ENCODE assay signal across 30 mouse cellular contexts in the genomic region with DNA sequence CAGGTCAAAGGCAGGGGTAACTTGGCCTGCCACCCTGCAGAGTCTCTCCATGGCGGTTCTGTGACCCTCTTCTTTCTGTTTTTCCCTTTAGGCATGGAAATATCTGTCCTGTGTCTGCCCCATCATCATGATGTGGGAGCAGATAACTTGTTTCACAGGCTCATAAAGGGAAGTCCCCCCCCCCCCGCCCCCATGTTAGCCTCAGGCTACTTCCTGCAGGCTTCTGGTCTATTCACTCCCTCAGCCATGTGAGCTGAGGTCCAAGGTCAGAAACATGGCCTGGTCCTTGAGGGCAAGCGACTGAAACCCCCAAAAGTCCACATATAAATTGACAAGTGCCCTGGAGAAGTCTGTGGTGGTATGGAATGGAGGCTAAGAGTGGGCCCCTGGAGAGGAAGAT. TPM values are rescaled to one million over a fixed set of nuclear protein-coding genes. Genes with fewer than 3 reads are reported as not detected.
"Had no signal": no experiment of that assay in that cellular context is flagged by ENCODE, and none has a peak within 500 bp of the region (broad histone marks: within the 10 kb centered on the region; RNA-seq: fewer than 3 reads in every experiment).

No protein-coding gene starts in this region.

- H3K27me3 ChIP-seq: kidney, embryonic 15.5 days; limb, embryonic 13.5 days; liver, embryonic 13.5 days; stomach, embryonic 15.5 days had no signal

- ATAC-seq: intestine, embryonic 16.5 days had no signal

- H3K4me3 ChIP-seq: kidney, embryonic 15.5 days; limb, embryonic 13.5 days; liver, embryonic 13.5 days; stomach, embryonic 15.5 days had no signal

- H3K9me3 ChIP-seq: kidney, embryonic 15.5 days; limb, embryonic 13.5 days; liver, embryonic 13.5 days; stomach, embryonic 15.5 days had no signal

- H3K27ac ChIP-seq: kidney, embryonic 15.5 days; limb, embryonic 13.5 days; liver, embryonic 13.5 days; macrophage; stomach, embryonic 15.5 days had no signal

- H3K36me3 ChIP-seq: kidney, embryonic 15.5 days; limb, embryonic 13.5 days; liver, embryonic 13.5 days; stomach, embryonic 15.5 days had no signal

- H3K4me1 ChIP-seq: kidney, embryonic 15.5 days; stomach, embryonic 15.5 days had no signal

- DNase-seq: kidney, adult 2 months; kidney, postnatal 10 days; kidney, postnatal 36 days; left cerebral cortex, postnatal 4 days; liver; liver, embryonic 13.5 days; lung, adult 2 months; lung, postnatal 14 days; midbrain, embryonic 14.5 days; thymus, postnatal 25 days had no signal

RNA-seq across cellular contexts. Expression of a gene that starts 4.8 kb away (rescaled TPM):
- total RNA-seq: layer of hippocampus, adult 8-10 months; layer of hippocampus, postnatal 14 days; left cerebral cortex, adult 8-10 months; left cerebral cortex, postnatal 14 days; left cerebral cortex, postnatal 4 days; megakaryocyte-erythroid progenitor cell, adult 5-6 weeks; midbrain, postnatal 0 days had no signal
- polyA plus RNA-seq: intestine, embryonic 16.5 days; kidney, adult 2 months; kidney, embryonic 15.5 days; liver, embryonic 13.5 days; liver, embryonic 16.5 days; lung, adult 2 months; lung, embryonic 16.5 days; macrophage; midbrain, embryonic 11.5 days; midbrain, embryonic 14.5 days; midbrain, postnatal 0 days; neural tube, embryonic 11.5 days; neural tube, embryonic 14.5 days; small intestine, adult 2 months; spleen, adult 2 months; stomach, embryonic 15.5 days; thymus, postnatal 0 days; urinary bladder, adult 2 months had no signal

RNA-seq across cellular contexts. Expression of a gene that starts 52.9 kb away (rescaled TPM):
- total RNA-seq: megakaryocyte-erythroid progenitor cell, adult 5-6 weeks had no signal
- polyA plus RNA-seq: macrophage had no signal
